Mouse (Mus musculus) limb, embryonic 15.5 days (tissue): Measurements from ENCODE around the gene Cnmd. TPM values are rescaled to one million over a fixed set of nuclear protein-coding genes. Genes with fewer than 3 reads are reported as not detected.

ENCODE experiments used
- ATAC-seq: fragments of 200-750 bp; cut with Nextera tagmentation; 2 replicates; pipeline ENCODE4 v1.8.0; 2017; ENCODE audit warnings: low read depth, moderate TSS enrichment; ENCODE audit not compliant: insufficient number of reproducible peaks, low FRiP score, low TSS enrichment
- H3K27ac ChIP-seq: fragments of 300-500 bp; sonication (generic); 2 replicates; pipeline ENCODE4 v1.5.1; 2015; ENCODE audit warnings: moderate library complexity, mild to moderate bottlenecking, inconsistent platforms
- H3K27me3 ChIP-seq: fragments of 300-500 bp; sonication (generic); 2 replicates; pipeline ENCODE4 v1.6.1; 2015; ENCODE audit warnings: inconsistent platforms
- H3K36me3 ChIP-seq: fragments of 300-500 bp; sonication (generic); 2 replicates; pipeline ENCODE4 v1.6.1; 2015; ENCODE audit warnings: inconsistent platforms
- H3K4me1 ChIP-seq: fragments of 300-500 bp; sonication (generic); 2 replicates; pipeline ENCODE4 v1.6.1; 2015; ENCODE audit warnings: inconsistent platforms
- H3K4me2 ChIP-seq: fragments of 300-500 bp; sonication (generic); 2 replicates; pipeline ENCODE4 v1.6.1; 2015; ENCODE audit warnings: mild to moderate bottlenecking, inconsistent platforms
- H3K4me3 ChIP-seq: fragments of 300-500 bp; sonication (generic); 2 replicates; pipeline ENCODE4 v1.5.1; 2015; ENCODE audit warnings: mild to moderate bottlenecking, inconsistent platforms
- H3K9ac ChIP-seq: fragments of 300-500 bp; sonication (generic); 2 replicates; pipeline ENCODE4 v1.6.1; 2015; ENCODE audit warnings: inconsistent platforms
- H3K9me3 ChIP-seq: fragments of 300-500 bp; sonication (generic); 2 replicates; pipeline ENCODE4 v1.6.1; 2016; ENCODE audit warnings: inconsistent platforms
- WGBS: fragments of 180-500 bp; shearing (Covaris S2); methylation state at CpG from one replicate; pipeline ENCODE4 v1.1.7; 2015; 5-methylcytosine and 5-hydroxymethylcytosine counted together
- polyA plus RNA-seq: library from polyadenylated mRNA; unstranded; fragments of >200 nt; fragmentation: Nextera tagmentation; extraction: Ambion mirVana; gene quantifications from 2 replicates; pipeline ENCODE4 v1.2.1, GENCODE M21; 2015

Gene Cnmd
- polyA plus RNA-seq, 1 experiment from 2014 or later: 238 TPM

DNA sequence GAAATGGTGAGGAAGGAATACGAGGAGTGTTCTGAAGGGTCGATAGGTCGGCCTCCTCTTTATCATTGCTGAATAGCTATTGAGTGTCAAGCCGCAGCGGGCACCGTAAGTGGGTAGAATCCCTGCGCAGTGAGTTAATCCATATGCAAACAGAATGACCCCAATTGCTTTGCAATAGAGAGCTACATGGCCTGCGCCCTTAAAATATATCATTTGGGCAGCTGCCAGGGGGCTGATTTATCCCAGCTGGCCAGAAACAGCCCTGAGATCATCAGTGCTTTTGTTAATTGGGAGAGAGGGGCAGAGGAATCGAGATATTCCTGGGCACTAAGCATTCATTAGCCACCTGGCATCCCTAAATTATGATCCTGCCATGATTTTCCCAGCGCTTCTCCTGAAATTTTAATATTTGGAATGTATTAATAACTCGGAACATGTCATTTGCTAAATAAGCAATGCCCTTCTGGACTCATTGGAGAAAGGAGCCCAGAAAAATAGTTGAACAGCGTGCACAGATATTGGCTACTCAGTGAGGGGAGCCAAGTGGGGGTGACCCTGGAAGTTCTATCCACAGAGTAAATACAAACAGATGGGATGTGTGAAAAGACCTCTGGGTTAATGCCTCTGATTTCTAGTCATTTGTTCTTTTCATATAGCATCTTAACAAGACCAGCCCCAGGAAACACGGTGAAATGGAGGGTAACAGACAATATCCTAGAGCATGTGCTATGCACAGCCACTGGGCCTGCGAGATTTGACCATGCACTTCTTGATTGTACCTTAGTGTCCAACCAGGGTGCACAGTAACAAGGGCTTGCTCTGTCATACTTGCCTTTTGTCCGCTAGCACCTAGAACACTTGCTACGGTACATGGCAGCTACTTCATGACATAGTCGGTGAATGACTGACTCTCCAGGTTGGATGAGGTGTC, 11.4 kb upstream of the Cnmd start:
- H3K4me2 ChIP-seq: no peak overlapping the region
- WGBS: 67% methylated on average over 17 of the region's 17 CpGs
- H3K36me3 ChIP-seq: no peaks in the 10 kb centered on the region
- no peak overlapping the region for H3K27ac ChIP-seq
- no peak overlapping the region for H3K9ac ChIP-seq
- H3K27me3 ChIP-seq: no peaks in the 10 kb centered on the region
- no peak overlapping the region for H3K4me3 ChIP-seq
- peaks cover 20% of the 10 kb centered on the region for H3K4me1 ChIP-seq
- ATAC-seq: no peak
- no peaks in the 10 kb centered on the region for H3K9me3 ChIP-seq

DNA sequence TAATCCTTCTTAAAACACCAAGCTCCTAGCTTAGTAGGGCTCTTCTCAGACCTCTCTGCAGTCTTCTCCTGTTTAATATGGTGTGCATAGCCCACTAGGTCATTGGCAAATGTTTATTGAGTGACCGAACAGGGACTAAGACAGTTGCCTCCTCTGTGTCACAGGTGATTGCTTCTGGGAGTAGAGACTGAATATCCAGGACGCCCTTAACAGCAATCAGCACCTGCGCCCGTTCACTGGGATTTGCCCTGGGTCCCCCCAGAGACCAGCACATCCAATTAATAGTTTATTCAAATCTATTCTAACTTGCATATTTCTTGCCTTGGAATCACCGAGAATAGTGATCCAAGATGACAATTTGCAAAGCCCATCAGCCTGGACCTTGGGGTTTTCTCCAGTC, 10.6 kb upstream of the Cnmd start:
- H3K9me3 ChIP-seq: no peaks in the 10 kb centered on the region
- ATAC-seq: no peak
- no peak overlapping the region for H3K4me2 ChIP-seq
- no peaks in the 10 kb centered on the region for H3K36me3 ChIP-seq
- no peak overlapping the region for H3K4me3 ChIP-seq
- WGBS: 84% methylated on average over 5 of the region's 5 CpGs
- H3K27ac ChIP-seq: no peak overlapping the region
- H3K27me3 ChIP-seq: no peaks in the 10 kb centered on the region
- no peak overlapping the region for H3K9ac ChIP-seq
- peaks cover 20% of the 10 kb centered on the region for H3K4me1 ChIP-seq

DNA sequence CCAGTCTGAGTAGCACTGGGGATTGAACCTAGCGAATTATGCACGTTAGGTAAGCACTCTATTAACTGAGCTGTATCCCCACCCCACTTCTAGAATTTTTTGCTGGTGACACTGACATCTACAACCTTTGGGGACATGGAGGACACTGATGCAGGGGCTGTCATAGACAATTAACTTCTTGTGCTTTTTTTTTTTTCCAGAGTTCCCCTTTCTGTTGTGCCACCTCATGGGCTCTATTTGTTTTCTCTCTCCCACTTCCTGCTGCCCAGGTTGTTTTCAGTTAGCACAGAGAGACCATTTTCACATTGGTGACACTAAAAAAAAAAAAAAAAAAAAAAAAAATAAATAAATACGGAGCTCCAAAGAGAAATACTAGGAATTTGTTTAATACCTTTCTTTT, 9.0 kb upstream of the Cnmd start:
- Histone ChIP-seq H3K4me3 (no peak overlapping the region), H3K27me3 (no peaks in the 10 kb centered on the region), H3K9me3 (no peaks in the 10 kb centered on the region), H3K27ac (no peak overlapping the region), H3K9ac (no peak overlapping the region), H3K4me2 (no peak overlapping the region), H3K36me3 (no peaks in the 10 kb centered on the region), H3K4me1 (peaks cover 7% of the 10 kb centered on the region; the same call in 1 of the 2 replicates)
- 88% methylated on average over 3 of the region's 3 CpGs for WGBS
- no peak for ATAC-seq

DNA sequence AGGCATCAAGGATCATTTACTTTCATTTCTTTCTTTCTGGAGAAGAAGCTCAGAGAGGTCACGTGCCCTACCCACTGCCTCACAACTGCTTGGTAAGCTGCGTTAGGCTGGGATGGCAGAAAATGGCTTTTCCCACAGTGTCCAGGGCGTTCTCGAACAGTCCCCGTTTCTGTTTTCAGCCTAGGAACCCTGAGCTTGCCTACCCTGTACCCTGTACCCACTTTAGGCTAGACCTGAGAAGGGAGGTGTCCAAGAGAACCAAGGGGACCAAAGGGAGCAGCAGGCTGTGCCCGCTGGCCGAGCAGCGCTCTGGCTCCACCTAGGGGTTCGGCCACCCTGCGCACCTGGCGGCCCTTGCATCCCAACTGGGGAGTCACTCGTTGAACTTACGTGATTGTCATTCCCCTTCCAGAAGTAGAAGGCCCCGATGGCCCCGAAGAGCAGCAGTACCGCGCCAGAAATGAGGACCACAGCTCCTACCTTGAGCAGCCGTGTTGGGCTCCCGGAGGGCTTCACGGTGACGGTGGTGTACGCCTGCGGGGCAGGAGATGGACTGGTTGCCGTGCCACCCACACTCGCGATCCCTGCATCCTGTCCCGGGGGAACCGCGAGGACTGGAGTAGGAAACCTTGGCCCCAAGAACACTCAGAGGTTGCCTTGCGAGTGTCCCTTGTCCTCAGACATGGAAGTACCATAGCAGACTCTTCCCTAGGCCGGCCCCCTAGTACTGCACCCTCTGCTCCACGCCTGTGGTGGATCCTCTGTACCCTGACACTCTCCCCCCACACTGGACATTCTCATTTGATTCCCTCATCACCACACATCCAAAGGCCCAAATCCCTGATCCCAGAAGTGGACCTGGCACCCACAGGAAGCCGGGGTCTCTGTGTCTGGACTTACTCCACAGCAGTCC, 709 bp downstream of the Cnmd start:
- 0 out of 2 replicates have a peak, but pooled peaks have one; percentile 31 for ATAC-seq
- 12% methylated on average over 33 of the region's 33 CpGs for WGBS

DNA sequence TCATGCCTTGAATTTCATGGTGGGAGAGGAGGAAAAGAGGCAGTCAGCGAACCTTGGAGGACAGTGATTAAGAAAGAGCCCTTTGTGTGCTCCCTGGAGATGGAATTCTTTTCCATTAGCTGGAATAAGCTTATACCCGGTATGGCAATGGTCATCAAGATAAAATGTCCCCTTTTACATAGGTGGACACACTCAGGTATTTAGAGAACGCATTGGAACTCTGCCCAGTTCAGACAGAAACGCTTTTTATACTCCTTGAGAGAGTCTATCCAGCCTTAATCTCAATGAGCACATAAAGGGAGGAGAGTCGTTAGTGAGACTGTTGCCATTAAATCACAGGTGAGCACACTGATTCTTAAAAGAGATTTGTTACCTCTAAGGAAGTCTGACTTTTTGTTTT, 1.5 kb downstream of the Cnmd start:
- H3K27me3 ChIP-seq: no peaks in the 10 kb centered on the region
- peaks cover 8% of the 10 kb centered on the region for H3K4me1 ChIP-seq
- no peak for ATAC-seq
- no peaks in the 10 kb centered on the region for H3K9me3 ChIP-seq
- 0 out of 2 replicates have a peak overlapping the region, but pooled peaks have one; percentile 6 for H3K4me2 ChIP-seq
- H3K27ac ChIP-seq: peak overlapping the region; percentile 33; the same call in 1 of the 2 replicates
- H3K36me3 ChIP-seq: no peaks in the 10 kb centered on the region
- no peak overlapping the region for H3K9ac ChIP-seq
- WGBS: 41% methylated on average over 5 of the region's 5 CpGs
- H3K4me3 ChIP-seq: peak overlapping the region; percentile 37

More for the DNA sequence above, 709 bp downstream of the Cnmd start:
- Histone ChIP-seq H3K4me1 (peaks cover 8% of the 10 kb centered on the region), H3K36me3 (no peaks in the 10 kb centered on the region), H3K9ac (no peak overlapping the region), H3K27me3 (no peaks in the 10 kb centered on the region), H3K4me2 (peak overlapping the region; percentile 44), H3K4me3 (peak overlapping the region; percentile 37), H3K27ac (peak overlapping the region; percentile 68), H3K9me3 (no peaks in the 10 kb centered on the region)

DNA sequence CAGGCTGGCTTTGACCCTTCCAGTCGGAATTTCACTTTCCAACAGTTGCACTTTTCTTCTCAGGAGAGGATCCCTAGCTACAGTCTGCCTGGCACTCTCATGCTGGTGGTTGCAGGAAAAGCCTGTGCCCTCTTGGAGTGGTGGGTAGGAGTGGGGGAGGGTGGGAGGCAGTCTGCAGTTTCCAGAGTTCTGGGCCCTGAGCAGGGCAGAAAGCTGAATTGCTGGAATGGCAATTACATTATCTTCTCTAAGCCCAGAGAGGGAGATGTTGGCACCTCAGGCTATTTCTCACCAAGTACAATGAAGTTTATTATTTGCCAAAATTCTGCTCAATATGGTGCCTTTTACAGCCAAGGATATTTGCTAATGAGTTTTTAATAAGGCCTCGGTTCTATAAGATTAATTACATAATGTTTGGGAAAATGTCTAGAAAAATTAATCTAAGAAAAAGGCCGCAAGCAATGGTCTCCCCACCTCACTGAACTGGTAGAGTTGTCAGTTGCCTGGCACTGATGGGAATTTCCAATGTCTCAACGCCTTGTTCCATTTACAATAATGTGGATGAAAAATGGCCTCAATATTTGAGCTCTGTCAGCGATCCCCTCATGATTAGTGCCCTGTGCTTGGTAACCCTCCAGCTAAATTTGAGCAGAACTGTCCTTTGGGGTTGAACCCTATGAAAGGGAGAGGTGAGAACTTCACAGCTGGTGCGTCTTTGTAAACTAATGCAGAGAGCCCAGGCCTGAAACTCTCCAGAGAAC, 3.0 kb downstream of the Cnmd start:
- Histone ChIP-seq H3K27ac (peak overlapping the region; percentile 78), H3K4me1 (peaks cover 8% of the 10 kb centered on the region), H3K4me3 (no peak overlapping the region; the same call in 1 of the 2 replicates), H3K36me3 (no peaks in the 10 kb centered on the region), H3K27me3 (no peaks in the 10 kb centered on the region), H3K4me2 (peak overlapping the region; percentile 10; the same call in 1 of the 2 replicates), H3K9me3 (no peaks in the 10 kb centered on the region), H3K9ac (no peak overlapping the region)
- ATAC-seq: no peak
- WGBS: 65% methylated on average over 6 of the region's 6 CpGs

DNA sequence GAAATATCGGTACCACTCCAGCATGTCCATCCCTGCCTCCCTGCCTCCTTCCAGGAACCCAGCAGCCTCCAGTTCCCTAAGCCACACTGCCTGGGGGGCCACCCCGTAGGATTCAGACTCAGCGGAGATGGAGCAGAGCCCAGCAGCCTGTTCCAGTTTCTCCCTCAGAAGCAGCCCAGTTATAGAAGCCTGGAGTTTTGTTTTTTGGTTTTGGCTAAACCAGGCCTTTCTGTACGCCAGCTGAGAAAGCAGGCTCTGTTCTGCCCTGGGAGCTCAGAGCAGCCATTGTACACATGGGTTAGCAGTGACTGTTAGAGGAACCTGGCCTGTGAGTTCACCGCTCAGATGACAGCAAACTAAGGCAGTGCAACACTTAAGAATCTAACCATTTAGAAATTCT, 3.7 kb downstream of the Cnmd start:
- Histone ChIP-seq H3K4me1 (peaks cover 8% of the 10 kb centered on the region), H3K4me2 (peak overlapping the region; percentile 12; the same call in 1 of the 2 replicates), H3K4me3 (no peak overlapping the region; the same call in 1 of the 2 replicates), H3K27ac (peak overlapping the region; percentile 78), H3K36me3 (no peaks in the 10 kb centered on the region), H3K9ac (no peak overlapping the region), H3K27me3 (no peaks in the 10 kb centered on the region), H3K9me3 (no peaks in the 10 kb centered on the region)
- WGBS: 47% methylated on average over 5 of the region's 5 CpGs
- ATAC-seq: peak; percentile 70

DNA sequence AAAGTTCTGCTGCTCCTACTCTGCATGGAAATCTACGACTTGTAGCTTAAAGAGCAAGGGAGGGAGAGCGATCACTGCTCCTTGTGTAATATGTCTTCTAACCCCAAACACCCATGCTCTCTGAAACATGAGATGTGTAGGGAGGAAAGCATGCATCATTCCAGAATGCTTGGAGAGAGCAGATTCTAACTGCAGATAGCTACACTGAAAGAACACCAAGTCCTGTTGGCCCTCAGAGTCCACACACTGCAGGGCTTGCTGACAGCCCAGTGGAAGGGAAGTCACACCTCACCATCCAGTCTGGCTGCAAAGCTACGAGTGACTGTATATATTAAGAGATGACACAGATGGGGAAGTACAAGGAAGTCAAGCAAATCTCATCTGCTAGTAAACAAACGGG, 9.3 kb downstream of the Cnmd start:
- H3K27me3 ChIP-seq: no peaks in the 10 kb centered on the region
- no peak overlapping the region for H3K4me2 ChIP-seq
- ATAC-seq: no peak
- H3K36me3 ChIP-seq: no peaks in the 10 kb centered on the region
- peaks cover 5% of the 10 kb centered on the region; the same call in 1 of the 2 replicates for H3K4me1 ChIP-seq
- H3K9ac ChIP-seq: no peak overlapping the region
- H3K9me3 ChIP-seq: no peaks in the 10 kb centered on the region
- no peak overlapping the region for H3K4me3 ChIP-seq
- WGBS: 70% methylated on average over 4 of the region's 4 CpGs
- H3K27ac ChIP-seq: no peak overlapping the region

DNA sequence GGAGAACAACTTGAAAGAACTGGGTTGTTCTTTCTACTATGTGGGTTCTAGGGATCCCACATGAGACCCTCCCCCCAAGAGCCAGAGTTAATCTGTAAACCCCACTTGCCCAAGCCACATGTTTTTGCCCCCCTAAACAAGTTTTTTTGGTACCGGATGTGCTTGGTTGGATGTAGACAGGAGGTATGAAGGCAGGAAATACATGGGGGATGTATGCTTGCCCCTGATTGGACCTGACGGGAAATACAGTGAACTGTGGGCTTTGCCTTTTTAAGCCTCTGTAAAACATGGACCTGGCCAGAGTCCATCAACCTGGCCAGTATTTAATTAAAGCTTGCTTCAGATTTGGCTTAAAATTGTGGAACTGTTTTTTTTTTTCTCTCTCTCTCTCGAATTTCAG, 12.3 kb downstream of the Cnmd start:
- WGBS: 34% methylated on average over 3 of the region's 3 CpGs
- no peak for ATAC-seq

DNA sequence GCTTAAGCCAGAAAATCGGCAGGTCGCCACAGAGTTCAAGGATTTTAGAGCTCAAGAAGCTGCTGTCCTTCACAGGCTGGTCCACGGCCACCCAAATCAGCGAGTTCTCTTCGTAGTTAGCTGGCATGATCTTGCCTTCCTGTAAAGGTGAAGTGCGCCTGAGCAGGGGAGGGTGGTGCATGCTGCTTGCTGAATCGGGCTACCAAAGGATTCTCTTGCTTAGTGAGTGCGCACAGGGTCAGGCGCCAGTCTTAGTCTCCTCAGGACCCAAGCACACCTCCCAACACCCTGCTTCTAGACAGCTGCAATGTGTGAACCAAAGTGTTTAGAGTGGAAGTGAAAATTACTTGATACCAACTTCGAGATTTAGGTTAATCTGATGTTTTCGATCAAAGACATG, 16.6 kb downstream of the Cnmd start:
- H3K4me2 ChIP-seq: 0 out of 2 replicates have a peak overlapping the region, but pooled peaks have one; percentile 17
- ATAC-seq: no peak

More for the DNA sequence above, 12.3 kb downstream of the Cnmd start:
- peaks cover 13% of the 10 kb centered on the region; the same call in 1 of the 2 replicates for H3K4me1 ChIP-seq
- no peaks in the 10 kb centered on the region for H3K36me3 ChIP-seq
- H3K4me3 ChIP-seq: no peak overlapping the region
- no peak overlapping the region for H3K27ac ChIP-seq
- no peaks in the 10 kb centered on the region for H3K9me3 ChIP-seq
- no peak overlapping the region for H3K9ac ChIP-seq
- H3K4me2 ChIP-seq: no peak overlapping the region
- no peaks in the 10 kb centered on the region for H3K27me3 ChIP-seq

DNA sequence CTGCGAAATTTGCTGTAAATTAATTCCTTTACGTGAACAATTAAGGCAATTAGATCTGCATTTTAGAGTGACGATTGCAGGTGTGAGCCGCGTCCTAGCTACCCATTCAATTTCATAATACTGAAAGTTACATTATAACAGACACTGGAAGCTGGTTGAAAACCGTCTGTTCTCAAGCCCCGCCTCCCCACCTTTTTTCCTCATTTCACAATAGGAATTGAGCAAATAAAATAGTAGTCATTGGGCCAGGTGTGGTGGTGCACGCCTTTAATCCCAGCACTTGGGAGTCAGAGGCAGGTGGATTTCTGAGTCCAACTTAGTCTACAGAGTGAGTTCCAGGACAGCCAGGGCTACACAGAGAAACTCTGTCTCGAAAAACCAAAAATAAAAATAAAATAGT, 19.9 kb downstream of the Cnmd start:
- Histone ChIP-seq H3K4me1 (peaks cover 7% of the 10 kb centered on the region; the same call in 1 of the 2 replicates), H3K36me3 (no peaks in the 10 kb centered on the region), H3K27ac (no peak overlapping the region), H3K9me3 (no peaks in the 10 kb centered on the region), H3K4me2 (no peak overlapping the region), H3K9ac (no peak overlapping the region), H3K27me3 (no peaks in the 10 kb centered on the region), H3K4me3 (no peak overlapping the region)
- 73% methylated on average over 9 of the region's 9 CpGs for WGBS
- no peak for ATAC-seq

More for the DNA sequence above, 16.6 kb downstream of the Cnmd start:
- no peak overlapping the region for H3K4me3 ChIP-seq
- H3K36me3 ChIP-seq: no peaks in the 10 kb centered on the region
- H3K27ac ChIP-seq: no peak overlapping the region
- H3K27me3 ChIP-seq: no peaks in the 10 kb centered on the region
- 18% methylated on average over 11 of the region's 11 CpGs for WGBS
- H3K9me3 ChIP-seq: no peaks in the 10 kb centered on the region
- no peak overlapping the region for H3K9ac ChIP-seq
- peaks cover 13% of the 10 kb centered on the region; the same call in 1 of the 2 replicates for H3K4me1 ChIP-seq
